Mouse (Mus musculus): Measurements from ENCODE around the gene Irgm1. TPM values are rescaled to one million over a fixed set of nuclear protein-coding genes. Genes with fewer than 3 reads are reported as not detected.
"Not testable (repeated sequence)": the region's sequence is repeated elsewhere in the genome, so short reads cannot be mapped to it uniquely, and the experiment has no call there.

The Irgm1 gene
- 54.8 and 67.1 TPM in 2 replicates for total RNA-seq (2015; ENCODE audit: low replicate concordance)
- total RNA-seq (2017; ENCODE audit: low replicate concordance) = 58.3 and 69.6 TPM in 2 replicates

DNA sequence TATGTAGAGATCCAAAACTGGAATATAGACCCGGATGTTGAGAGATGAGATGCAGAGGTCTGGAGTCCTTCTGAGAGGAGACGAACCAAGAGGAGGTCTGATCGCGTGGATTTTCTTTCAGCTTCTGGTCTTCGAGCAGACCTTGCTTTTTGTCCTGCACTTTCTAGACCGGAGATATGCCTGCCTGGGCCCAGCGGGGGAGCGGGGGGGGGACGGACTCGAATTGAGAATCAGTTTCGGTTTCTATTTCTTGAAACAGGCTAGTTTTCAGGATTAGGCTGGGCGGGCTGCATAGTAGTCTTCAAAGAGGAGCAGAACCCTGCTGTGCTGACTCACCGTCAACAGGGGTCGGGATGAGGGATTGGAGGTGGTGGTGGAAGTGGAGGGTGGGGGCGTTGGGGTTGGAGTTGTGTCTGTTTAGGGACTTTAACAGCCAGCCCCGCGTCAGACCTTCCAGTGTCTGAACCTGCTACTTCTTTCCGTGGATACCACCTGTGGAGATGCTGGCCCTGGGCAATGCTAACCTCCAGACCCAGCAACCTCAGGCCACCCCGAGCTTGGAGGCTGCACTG is at the start of gene Irgm1:
Gene Irgm1, minus strand, starts transcription at position 483 of the 572 bp plus-strand sequence.
- peak; percentile 49 for ATAC-seq (replicated peaks; ENCODE audit: low FRiP score, poor library complexity, severe bottlenecking)

DNA sequence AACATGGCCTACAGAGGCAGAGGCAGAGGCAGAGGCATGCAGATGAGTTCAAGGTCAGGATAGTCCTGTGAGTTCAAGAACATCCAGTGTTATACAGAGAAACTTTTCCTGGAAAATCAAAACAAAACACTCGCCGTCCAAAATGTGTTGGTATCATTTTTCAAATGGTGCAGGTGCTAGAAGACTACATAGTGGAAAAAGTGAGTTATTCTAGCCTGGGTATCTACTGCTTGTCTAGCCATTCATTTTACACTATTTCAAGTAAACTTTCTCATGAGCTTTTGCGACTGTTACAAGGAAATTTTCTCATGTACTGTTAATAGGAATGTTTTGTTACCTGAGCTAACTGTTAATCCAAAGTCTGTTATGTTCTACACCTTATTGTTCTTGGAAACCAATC is 46.9 kb upstream of the Irgm1 start:
- no peak for ATAC-seq (replicated peaks; ENCODE audit: low FRiP score, poor library complexity, severe bottlenecking)

DNA sequence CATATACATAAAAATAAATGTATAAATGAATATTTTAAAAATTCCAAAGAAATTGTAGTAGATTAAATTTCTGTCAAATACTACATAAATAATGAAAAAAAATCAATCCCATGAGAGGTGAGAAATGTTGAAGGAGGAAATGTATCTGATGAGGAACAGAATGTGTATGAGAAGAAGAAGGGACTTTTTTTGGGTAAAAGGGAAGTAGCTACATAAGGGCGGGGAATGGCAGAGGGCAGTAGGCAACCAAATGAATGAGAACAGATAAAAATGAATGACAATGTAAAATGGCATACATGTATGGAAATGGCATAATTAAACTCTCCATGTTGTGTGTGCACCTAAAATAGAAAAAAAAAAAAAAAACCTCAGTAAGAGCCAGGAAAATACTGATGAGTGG is 42.1 kb upstream of the Irgm1 start:
- no peak for ATAC-seq (replicated peaks; ENCODE audit: low FRiP score, poor library complexity, severe bottlenecking)

DNA sequence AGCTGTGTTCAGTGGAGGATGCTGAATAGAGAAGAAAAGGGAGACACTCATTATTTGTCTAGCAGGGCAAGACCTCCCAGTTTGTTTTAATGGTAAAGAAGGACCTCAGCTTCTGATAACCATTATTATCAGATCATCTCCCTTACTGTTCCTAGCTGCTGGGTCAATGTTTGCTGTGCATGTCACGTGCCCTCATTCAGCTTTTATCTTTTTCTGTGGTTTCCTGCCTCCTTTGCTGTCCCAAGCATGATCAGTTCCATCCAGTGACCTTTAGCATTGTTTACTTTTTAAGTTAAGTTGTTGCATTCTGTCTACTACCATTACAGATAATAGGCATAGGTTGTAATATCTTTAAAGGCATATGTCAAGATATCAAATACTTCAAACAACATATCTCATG is 37.0 kb upstream of the Irgm1 start:
- no peak for ATAC-seq (replicated peaks; ENCODE audit: low FRiP score, poor library complexity, severe bottlenecking)

DNA sequence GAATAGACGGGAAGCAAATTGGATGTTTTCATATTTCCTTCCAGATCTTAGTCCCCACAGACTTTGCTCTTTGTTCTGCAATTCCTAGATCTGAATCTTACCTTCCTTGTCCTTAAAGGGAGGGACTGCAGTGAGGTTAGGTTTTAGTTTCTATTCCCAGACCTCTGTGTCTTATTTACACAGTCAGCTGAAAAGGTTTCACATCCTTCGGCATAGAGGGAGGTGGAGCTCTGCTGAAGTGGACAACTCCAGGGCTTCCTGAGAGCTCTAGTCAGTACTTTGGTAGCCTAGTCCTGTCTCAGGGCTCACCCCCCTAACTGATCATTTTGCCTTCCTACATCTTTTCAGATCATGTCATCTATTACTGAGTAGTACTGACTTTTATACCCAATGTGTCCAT is 30.5 kb upstream of the Irgm1 start, which contains the start of gene Gm5431:
Gene Gm5431, minus strand, starts transcription at position 194 of the 400 bp plus-strand sequence.
- no peak for ATAC-seq (replicated peaks; ENCODE audit: low FRiP score, poor library complexity, severe bottlenecking)

DNA sequence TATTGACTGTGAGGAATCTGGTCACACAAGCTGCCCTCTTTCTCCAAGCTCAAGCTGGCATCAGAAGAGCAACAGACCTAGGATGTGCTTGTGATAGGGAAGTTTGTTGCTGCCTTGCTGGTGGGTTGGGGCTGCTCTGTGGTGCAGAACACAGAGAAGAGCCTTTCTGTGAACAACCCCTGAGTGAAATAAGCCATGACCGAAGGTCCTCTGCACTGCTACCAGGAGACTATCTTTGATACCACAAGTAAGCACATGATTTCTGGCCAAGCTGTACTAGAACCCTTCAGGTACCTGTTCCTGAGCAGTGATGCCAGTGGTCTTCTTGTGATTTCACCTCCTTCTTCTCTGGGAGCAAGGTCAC is 30.1 kb upstream of the Irgm1 start:
- not testable (repeated sequence) for ATAC-seq (replicated peaks; ENCODE audit: low FRiP score, poor library complexity, severe bottlenecking)

DNA sequence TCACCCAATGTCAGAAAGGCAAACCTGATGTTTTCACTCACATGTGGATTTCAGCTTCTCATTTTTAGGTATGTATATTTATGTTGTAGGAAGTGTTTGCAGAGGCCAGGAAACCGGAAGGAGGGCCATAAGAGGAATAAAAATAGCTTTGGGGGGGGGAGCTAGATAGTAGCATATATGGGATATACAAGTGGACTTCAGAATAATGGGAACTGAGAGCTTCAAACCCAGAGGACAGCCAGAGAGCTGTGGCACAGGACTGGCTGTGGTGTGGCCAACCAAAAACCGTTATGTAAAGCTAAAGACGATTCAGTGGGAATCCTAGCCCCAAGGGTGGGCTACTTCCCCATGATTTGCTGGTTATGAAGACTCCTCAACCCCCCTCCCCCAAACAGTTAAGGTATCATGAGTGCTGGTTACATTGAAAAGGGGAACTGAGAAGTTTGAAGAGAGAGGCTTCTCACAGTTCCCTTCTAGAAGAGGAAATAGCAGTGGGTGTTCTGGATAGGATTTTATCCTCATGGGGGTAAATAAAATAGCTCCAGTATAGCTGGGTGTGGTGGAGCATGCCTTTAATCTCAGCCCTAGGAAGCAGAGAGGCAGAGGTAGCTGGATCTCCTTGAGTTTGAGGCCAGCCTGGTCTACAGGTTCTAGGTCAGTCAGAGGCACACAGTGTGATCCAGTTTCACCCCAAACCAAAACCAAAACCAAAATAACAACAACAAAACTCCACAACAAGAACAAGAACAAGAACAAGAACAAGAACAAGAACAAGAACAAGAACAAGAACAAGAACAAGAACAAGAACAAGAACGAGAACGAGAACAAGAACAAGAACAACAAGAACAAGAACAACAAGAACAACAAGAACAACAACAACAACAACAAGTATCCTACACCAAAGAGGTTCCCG is 29.4 kb upstream of the Irgm1 start:
- not testable (repeated sequence) for ATAC-seq (replicated peaks; ENCODE audit: low FRiP score, poor library complexity, severe bottlenecking)

DNA sequence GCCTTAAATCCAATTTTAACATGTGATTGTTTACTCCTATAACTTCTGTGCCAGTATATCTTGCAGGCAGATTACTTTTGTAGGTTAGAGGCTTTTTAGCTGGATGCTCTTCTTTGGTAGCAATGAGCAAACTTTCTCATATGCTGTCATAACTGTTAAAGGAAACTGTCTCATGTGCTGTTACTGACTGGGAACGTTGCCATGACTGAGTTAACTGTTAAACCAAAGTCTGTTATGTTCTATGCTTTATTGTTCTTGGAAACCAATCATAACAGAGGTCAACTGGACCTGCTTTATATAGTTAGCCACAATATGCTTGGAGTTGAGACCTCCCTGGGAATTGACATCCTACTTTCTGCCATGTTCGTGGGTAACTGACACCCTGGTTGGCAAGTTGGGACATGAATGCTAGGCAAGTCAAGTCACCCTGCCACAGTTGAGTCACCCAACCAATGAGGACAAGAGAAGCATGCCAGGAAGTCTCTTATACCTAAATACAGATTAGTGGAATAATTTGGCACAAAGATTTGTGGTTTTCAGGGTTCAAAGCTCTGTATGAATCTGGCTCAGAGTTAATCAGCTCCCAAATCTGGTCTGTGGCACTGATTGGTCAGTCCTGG is 27.4 kb upstream of the Irgm1 start:
- no peak for ATAC-seq (replicated peaks; ENCODE audit: low FRiP score, poor library complexity, severe bottlenecking)

DNA sequence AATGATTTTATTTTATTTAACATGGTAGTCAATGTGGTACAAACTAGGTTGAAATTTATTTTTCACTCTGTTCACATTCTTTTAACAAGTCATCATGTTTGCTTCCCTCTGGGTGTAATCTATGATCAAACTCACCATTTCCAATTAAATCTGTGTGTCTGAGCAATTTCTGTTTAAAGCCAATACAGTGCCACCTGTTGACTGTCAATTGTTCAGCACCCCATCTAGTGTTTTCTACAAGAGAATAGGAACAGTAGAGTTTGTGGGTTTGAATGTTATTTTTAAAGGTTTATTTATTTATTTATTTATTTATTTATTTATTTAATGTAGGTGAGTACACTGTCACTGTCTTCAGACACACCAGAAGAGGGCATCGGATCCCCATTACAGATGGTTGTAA is 5.2 kb upstream of the Irgm1 start:
- no peak for ATAC-seq (replicated peaks; ENCODE audit: low FRiP score, poor library complexity, severe bottlenecking)

DNA sequence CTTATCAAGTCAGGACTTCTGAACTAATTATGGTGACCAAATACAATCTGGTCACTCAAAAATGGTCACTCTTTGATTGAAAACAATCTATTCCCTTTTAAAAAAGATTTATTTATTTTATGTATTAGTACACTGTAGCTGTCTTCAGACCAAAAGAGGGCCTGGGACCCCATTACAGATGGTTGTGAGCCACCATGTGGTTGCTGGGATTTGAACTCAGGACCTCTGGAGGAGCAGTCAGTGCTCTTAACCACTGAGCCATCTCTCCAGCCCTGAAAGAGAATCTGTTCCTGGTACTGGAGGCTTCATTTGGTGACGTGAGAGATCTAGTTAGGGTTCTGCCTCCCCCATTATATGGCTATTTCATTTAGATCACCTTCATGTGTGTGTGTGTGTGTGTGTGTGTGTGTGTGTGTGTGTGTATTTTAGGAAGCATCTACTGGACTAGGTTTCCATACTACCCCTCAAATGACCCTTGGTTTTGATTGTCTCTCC is 3.9 kb upstream of the Irgm1 start:
- not testable (repeated sequence) for ATAC-seq (replicated peaks; ENCODE audit: low FRiP score, poor library complexity, severe bottlenecking)

DNA sequence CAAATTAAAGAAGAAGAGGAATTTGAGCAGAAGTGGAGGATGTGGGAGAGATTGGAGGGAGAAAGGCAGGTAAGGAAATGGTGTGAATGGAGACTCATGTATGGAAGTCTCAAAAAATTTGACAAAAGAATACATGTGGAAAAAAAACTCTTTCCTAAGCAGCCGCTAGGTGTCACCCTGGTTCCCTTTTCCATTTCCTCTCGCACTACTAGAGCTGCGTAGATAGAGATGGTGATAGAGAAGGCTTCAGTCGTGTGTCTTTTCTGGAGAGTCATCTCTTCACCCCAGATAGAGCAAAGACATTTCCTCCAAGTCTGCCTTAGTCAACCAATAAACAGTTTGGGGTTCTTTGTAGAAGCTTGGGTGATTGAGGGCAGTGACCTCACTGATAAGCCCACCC is 3.0 kb upstream of the Irgm1 start:
- 0 out of 2 replicates have a peak, but pooled peaks have one; percentile 21 for ATAC-seq (replicated peaks; ENCODE audit: low FRiP score, poor library complexity, severe bottlenecking)

DNA sequence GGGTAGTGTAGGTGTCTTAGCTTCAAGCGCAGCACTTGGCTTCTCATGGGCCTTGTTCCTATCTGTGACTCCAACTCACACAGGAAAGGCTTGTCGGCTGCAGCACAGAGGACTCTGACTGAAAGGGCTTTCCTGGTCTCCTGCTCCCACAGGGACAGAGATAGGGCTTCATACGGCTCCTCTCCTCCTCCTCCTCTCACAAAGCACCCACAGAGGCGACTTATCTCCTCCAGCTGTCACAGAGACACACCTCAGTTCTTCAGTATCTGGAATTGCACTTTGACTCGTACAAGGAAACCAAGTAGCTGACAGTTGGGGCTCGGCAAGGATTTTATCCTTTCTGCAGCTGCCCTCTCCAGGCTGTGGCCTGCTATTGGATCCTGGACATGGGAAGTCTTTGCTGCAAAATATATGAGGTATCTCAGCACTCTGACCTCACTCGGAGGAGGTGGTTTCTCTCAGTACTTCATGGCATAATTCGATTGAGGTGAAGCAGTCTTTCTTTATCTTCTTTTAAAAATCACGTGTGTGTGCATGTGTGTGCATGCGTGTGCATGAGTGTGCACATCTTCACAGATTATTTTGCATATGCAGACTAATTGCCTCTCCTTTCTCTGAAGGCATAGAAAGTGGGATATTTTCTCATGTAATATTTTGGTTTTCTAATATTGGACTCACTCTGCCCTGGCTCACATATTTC is 2.3 kb upstream of the Irgm1 start:
- peak; percentile 55 for ATAC-seq (replicated peaks; ENCODE audit: low FRiP score, poor library complexity, severe bottlenecking)

DNA sequence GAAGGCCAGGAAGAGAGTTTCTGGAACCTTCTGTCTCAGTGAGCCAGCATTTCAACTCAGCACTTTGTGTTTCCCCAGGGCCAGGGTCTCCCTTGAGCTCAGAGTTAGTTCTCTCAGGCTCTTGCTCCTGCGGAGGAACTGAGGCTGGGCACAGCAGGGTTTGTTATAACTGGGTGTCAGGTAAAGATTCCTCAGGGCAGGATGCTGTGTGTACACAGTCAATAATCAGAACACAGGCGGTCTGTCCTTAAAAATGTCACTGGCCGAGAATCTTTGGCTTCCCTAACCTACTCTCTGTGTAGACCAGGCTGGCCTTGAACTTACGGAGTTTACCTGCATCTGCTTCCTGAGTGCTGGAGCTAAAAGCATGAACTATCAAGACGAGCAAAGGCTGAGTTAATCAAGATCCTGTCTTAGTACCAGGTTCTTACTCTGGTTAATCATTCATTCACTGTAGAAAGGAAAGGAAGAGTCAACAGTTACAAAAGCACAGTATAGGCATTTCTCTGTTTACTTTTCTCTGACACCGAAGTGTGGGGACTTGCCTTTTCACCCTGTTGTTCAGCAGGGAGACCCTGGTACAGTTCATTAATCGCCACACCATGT is 1.3 kb upstream of the Irgm1 start:
- no peak for ATAC-seq (replicated peaks; ENCODE audit: low FRiP score, poor library complexity, severe bottlenecking)

DNA sequence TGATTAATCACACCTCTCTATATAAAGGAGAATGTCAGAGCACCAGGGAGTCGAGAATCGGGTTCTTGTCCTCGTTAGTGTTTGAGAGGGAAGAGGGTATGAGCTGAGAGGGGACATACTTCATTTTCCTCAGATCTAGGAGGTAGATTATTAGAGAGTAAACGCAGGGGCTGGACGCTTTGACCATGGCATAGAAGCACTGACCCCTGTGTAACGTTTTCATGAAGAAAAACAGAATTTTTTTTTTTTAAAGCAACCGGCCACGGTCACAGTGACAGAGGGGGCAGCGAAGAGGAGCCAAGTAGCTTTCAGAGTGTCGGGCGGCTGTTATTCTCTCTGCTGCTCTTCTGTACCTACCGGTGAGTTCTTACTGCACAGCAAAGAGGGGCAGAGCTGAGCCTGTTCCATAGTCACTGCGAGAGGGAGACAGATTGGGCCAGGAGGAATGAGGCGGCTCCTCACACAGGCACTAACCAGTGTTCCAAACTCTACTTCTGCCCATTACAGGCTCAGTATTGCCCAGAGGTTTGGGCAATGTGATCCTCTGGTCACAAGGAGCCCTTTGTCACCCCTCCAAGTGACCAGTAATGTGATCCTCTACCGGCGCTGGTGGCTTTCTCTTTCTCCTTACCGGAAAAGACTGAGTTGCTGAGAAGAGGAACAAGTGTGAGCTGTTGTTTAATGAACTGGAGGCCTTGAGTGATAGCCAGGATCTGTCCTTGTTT is 496 bp upstream of the Irgm1 start:
- peak; percentile 51 for ATAC-seq (replicated peaks; ENCODE audit: low FRiP score, poor library complexity, severe bottlenecking)

DNA sequence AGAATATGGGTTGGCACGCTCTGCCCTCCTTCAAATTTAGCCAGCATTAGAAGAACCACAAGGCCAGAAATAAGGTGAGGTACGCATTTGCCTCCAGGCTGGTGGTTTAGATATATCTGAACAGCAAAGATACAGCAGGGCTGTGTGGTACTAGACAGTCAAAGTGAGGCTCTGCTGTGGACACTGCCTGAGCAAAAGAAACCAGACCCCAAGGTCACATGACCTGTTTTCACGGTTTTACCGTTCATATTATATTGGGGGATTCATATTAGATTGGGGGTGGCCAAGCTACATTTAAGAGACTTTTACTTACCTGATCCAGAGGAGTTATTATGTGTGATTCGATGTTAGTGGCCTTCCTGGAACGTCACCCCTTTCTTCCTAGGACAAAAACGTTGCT is 702 bp downstream of the Irgm1 start:
- ATAC-seq (replicated peaks; ENCODE audit: low FRiP score, poor library complexity, severe bottlenecking) = peak; percentile 22; the same call in 1 of the 2 replicates

DNA sequence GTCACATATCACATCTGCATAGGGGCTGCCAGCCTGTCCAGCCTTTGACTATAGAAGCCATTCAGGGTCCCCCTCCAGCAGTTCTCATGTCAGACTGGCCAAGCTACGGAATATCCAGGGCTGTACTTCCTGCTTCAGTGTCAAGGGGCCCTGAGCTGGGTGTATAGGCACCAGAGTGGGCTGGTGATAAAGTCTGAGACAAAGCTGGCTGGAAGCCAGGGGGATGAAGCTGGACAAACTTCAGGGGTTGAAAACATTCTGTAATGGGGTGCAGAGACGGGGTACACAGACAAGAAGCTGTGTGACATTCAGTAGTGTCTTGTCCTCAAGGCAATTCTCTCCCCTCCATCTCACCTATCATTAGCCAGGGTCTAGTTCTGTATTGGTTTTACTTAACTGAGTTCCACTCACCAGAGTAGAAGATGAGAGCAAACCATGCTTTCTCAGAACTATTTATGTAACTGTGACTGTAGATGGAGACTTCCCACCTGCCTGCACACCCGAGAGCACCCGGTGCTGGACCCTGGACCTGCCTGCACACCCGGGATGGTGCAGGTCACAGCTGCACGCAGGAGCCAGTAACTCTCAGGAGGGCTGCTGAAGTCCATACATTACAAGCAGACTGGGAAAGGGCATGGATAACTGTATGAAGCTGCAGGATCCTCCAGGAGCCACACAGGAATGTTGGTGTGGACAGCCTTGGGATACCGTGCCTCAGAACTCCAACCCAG is 1.9 kb downstream of the Irgm1 start:
- no peak for ATAC-seq (replicated peaks; ENCODE audit: low FRiP score, poor library complexity, severe bottlenecking)

DNA sequence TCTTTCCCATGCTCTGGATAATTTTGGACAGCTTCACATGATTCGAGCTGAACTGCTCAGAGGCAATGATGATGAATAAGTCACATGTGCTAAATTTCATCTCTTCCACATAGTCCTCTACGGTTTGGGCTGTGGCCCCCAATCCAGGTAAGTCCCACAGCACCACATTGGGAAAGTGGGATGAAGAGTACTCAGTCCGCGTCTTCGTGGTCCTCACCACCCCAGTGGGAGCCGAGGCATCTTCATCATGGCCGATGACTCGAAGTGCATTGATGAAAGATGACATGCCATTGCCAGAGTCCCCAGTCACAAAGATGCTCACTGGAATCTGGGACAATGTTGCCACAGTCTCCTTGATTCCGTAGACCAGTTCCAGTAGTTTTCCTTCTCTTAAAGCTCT is 5.0 kb downstream of the Irgm1 start:
- no peak for ATAC-seq (replicated peaks; ENCODE audit: low FRiP score, poor library complexity, severe bottlenecking)

DNA sequence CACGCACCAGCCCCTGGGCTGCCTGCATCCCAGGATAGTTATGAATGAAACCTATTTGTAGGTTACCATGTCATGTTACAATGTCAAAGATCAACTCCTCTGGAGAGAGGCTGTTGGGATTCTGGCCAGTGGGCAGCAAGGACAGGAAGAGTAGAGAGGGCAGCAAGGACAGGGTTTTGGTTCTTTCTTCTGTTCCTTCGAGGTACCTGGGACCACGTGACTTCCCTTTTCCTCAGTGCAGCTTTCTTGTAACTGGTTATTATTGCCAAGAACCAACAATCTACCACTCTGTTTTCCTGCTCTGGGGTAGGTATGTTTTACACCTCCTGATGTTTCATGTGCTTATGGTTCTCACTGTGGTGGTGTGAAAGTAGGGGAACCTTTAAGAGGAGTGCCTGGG is 7.7 kb downstream of the Irgm1 start:
- ATAC-seq (replicated peaks; ENCODE audit: low FRiP score, poor library complexity, severe bottlenecking) = no peak
